Mouse (Mus musculus) thymus, adult 2 months (tissue): ENCODE measurements around the gene Gpr45.

Experiments
- CTCF ChIP-seq: fragments of 200-500 bp; IDR thresholded peaks from 2 replicates; pipeline ENCODE4 v1.5.1; 2012; ENCODE audit warnings: mild to moderate bottlenecking, control low read depth, low read length, moderate library complexity, borderline replicate concordance; ENCODE audit not compliant: control insufficient read depth, poor library complexity, insufficient read depth; ENCODE audit errors: extremely low read depth
- POLR2A ChIP-seq: fragments of 200-500 bp; IDR thresholded peaks from 2 replicates; pipeline ENCODE4 v1.6.1; 2012; ENCODE audit warnings: mild to moderate bottlenecking, low read length, control low read depth, moderate library complexity; ENCODE audit not compliant: control insufficient read depth, poor library complexity, insufficient read depth; ENCODE audit errors: extremely low read depth

GRCm38 (mm10) chr1:42916719-42917118 is 36.0 kb upstream of the Gpr45 start:
- no peak for TF ChIP-seq CTCF
- TF ChIP-seq POLR2A, result no peak
